Mouse (Mus musculus) neutrophil, adult 59 days (primary cell): ENCODE measurements around the gene Npdc1. TPM values are rescaled to one million over a fixed set of nuclear protein-coding genes. Genes with fewer than 3 reads are reported as not detected.

Experiments
- total RNA-seq, 2 experiments: library from RNA; stranded (reverse); gene quantifications; 1 replicate in 1 of 2; 2 replicates in 1 of 2; pipeline ENCODE4 v1.2.4; 2023

Gene Npdc1
- not detected for total RNA-seq

DNA sequence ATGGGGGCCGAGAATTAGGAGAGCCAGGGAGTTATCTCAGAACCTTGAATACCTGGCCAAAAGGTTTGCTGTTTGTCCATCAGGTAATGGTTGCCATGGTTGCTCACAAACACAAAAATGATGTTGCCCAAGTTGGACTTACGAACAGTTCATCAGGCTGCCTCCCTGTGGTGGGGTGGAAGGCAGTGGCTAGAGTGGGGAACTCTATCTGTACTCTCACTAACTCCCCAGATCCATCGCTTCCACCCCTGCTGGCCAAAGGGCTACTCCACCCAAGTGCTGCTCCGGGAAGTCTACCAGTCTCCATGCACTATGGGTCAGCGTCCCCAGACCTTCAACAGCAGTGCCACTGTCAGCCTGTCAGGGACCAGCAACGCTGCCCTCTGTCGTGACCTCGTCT lies at the start of gene Npdc1:
TSS of gene Npdc1 (plus strand) at position 301 of the 400 bp plus-strand sequence.

DNA sequence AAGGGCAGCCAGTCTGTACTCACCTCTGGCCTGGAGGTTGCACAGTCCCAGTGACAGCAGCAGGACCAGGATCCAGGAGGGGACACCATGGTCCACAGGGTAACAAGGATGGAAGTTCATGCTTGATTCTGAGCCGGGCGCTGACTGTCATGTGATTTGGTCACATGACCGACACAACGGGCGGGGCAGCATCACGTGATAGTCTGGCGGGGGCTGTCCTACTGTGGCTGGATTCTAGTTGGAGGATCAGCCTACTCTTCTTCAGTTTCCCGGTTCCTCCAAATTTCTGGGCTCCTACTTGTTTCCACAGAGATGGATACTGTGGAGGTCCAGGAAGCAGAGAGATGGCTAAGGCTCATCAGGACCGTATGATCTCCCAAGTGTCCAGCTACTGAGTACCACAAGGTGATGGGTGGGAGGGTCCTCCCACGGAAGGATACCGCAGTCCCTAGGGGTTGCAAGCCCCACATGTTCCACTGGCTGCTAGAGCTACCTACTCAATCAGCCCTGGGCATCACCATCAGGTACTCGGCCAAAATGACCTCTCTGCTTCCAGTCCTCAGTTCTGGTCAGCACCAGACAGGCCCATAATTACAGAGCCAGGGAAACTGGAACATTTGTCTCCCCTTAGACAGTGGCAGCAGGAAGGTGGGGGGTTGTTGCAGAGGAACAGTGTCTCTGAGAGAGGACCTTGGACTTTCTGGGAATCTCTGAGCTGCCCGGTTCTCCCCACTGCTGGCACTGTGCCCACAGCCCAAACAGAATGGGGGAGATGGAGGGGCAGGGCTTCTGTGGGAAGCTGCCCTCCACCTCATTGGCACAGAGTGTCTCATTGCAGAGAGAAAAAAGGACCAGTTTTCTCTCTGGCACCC lies 42.7 kb upstream of the Npdc1 start, which contains the start of gene Dpp7:
TSS of gene Dpp7 (minus strand) at position 152 of the 872 bp plus-strand sequence.

GRCm38 (mm10) chr2:25365091-25365761 lies 33.9 kb upstream of the Npdc1 start, which contains the start of gene Uap1l1:
Gene Uap1l1 (minus strand): TSS chr2:25365682.

DNA sequence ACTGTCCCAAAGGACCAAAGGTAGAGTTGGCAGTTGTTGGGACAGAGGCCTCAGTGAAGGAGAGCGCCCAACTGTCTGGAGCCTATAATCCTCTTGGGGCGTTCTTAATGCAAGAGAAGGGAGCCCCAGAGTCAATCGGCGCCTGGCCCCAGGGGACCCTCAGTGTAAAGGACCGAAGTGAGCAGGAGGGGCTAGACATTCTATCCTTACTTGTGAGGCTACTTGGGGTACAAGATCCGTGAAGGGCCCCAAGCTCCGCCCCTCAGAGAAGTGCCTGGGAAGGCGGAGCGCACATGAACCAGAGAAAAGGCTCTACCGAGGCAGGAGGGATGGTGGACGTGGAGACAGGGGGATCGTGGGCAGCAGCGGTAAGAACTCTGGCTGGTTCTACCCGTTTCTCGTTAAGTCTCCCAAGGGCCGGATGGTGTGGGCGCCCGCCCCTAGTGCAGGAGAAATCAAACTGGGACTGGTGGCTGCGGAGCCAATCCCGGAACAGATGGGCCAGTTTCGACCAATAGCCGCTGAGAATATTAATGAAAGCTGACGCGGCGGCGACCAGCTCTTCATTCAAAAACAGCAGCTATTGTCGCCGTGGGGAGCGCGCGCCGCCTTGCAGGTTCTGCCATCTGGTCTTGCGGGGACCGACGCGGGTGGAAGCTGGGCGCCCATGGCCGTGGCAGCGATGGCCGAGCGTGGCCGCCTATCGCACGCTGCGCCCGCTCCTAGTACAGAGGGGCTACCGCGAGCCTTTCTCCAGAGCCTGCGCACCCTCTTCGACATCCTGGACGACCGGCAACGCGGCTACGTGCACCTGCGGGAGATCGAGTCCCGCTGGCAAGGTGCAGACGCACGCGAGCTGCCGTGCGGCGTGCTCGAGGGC lies 27.1 kb upstream of the Npdc1 start, which contains the start of gene Sapcd2:
TSS of gene Sapcd2 (plus strand) at position 558 of the 880 bp plus-strand sequence.

GRCm38 (mm10) chr2:25395721-25396596 lies 3.2 kb upstream of the Npdc1 start, which contains the start of gene Entpd2:
Gene Entpd2 (plus strand): TSS chr2:25395874.

GRCm38 (mm10) chr2:25422587-25423410 lies 23.6 kb downstream of the Npdc1 start, which contains the start of gene Fut7:
Gene Fut7 (plus strand): TSS chr2:25423267.

GRCm38 (mm10) chr2:25428442-25429236 lies 29.5 kb downstream of the Npdc1 start, which contains the start of gene Abca2:
Gene Abca2 (plus strand): TSS chr2:25428703.

DNA sequence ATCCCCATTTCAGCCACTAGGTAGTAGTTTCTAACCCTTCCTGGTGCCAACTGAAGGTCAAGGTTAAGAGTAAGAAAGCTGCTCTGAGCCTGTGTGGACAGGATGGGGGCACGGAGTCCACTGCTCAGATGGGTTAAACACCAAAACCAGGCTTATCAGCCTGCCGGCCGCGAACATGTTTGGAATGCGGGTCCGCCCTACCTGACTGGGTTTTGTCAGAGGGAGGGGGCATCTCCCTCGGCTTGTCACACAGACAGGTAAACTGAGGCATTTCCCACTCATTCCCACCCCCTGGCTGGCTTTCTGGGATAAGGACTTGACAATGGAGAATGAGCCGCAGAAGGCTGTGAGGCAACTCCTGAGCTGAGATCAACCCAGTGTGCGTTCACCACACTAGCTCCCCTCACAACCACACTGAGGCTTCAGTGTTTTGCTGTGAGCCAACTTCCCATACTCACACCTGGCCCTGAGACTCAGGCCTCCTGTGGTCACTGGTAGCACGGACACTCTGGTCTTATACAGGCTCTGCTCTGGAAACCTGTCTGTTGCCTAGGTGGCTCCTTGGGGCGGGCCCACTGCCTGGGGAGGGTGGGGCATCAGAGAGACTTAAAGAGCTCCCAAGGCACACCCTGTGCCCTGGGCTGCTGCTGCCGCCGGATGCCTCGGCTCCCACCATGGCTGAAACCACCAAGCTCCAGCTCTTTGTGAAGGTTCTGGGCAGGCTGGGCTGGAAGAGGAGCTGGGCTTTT lies 57.2 kb downstream of the Npdc1 start, which contains the start of gene Clic3:
TSS of gene Clic3 (plus strand) at position 634 of the 749 bp plus-strand sequence.

Other genes starting within 250 kb of the Npdc1 start
- under 1 TPM; 0.57 to 0.73 TPM for gene Nrarp, start 218.6 kb upstream of the Npdc1 start, total RNA-seq
- 10 to 100 TPM; 39.0 to 42.5 TPM for gene Tor4a, start 202.5 kb upstream of the Npdc1 start, total RNA-seq
- gene Nelfb, start 187.9 kb upstream of the Npdc1 start, total RNA-seq: 10 to 100 TPM; 46.2 to 55.8 TPM
- gene Stpg3, start 184.7 kb upstream of the Npdc1 start, total RNA-seq: under 1 TPM; 0.29 to 0.40 TPM
- gene Fam166a, start 180.6 kb upstream of the Npdc1 start, total RNA-seq: not detected
- gene Tubb4b, start 174.6 kb upstream of the Npdc1 start, total RNA-seq: 100 to 1,000 TPM; 254 to 279 TPM
- not detected for gene Slc34a3, start 165.0 kb upstream of the Npdc1 start, total RNA-seq
- gene Rnf224, start 162.6 kb upstream of the Npdc1 start, total RNA-seq: not detected
- gene Rnf208, start 157.1 kb upstream of the Npdc1 start, total RNA-seq: under 1 TPM in 1 of 2 experiments, not detected in 1; 0.29 TPM
- gene Cysrt1, start 156.9 kb upstream of the Npdc1 start, total RNA-seq: not detected
- 1 to 10 TPM in 1 of 2 experiments, under 1 TPM in 1; 0.53 to 3.2 TPM for gene AL732309.1, start 152.5 kb upstream of the Npdc1 start, total RNA-seq
- gene Tmem203, start 143.9 kb upstream of the Npdc1 start, total RNA-seq: 10 to 100 TPM; 17.8 to 19.1 TPM
- gene Tprn, start 136.7 kb upstream of the Npdc1 start, total RNA-seq: 10 to 100 TPM; 12.7 to 14.6 TPM
- gene Ssna1, start 126.9 kb upstream of the Npdc1 start, total RNA-seq: 10 to 100 TPM; 60.4 to 61.5 TPM
- gene Anapc2, start 126.9 kb upstream of the Npdc1 start, total RNA-seq: 10 to 100 TPM; 79.1 to 82.3 TPM
- not detected for gene Tmem210, start 111.2 kb upstream of the Npdc1 start, total RNA-seq
- not detected for gene Lrrc26, start 109.4 kb upstream of the Npdc1 start, total RNA-seq
- not detected for gene Grin1, start 80.2 kb upstream of the Npdc1 start, total RNA-seq
- gene Man1b1, start 67.0 kb upstream of the Npdc1 start, total RNA-seq: 10 to 100 TPM; 39.8 to 46.7 TPM
- gene Dpp7, start 43.0 kb upstream of the Npdc1 start, total RNA-seq: 10 to 100 TPM; 11.1 to 21.8 TPM
- gene Uap1l1, start 33.7 kb upstream of the Npdc1 start, total RNA-seq: 10 to 100 TPM; 30.5 to 36.8 TPM
- gene Sapcd2, start 27.0 kb upstream of the Npdc1 start, total RNA-seq: 10 to 100 TPM in 1 of 2 experiments, 1 to 10 TPM in 1; 9.1 to 11.3 TPM
- gene Entpd2, start 3.5 kb upstream of the Npdc1 start, total RNA-seq: not detected
- 10 to 100 TPM; 16.2 to 20.1 TPM for gene Fut7, start 23.9 kb downstream of the Npdc1 start, total RNA-seq
- 10 to 100 TPM; 17.7 to 22.9 TPM for gene Abca2, start 29.4 kb downstream of the Npdc1 start, total RNA-seq
- gene Clic3, start 57.5 kb downstream of the Npdc1 start, total RNA-seq: not detected
- 10 to 100 TPM; 44.7 to 53.4 TPM for gene Paxx, start 61.7 kb downstream of the Npdc1 start, total RNA-seq
- not detected for gene Ptgds, start 70.7 kb downstream of the Npdc1 start, total RNA-seq
- not detected for gene Lcn12, start 94.6 kb downstream of the Npdc1 start, total RNA-seq
- gene Fbxw5, start 101.4 kb downstream of the Npdc1 start, total RNA-seq: 10 to 100 TPM; 26.8 to 28.7 TPM
- under 1 TPM; 0.44 to 0.64 TPM for gene C8g, start 102.4 kb downstream of the Npdc1 start, total RNA-seq
- gene Traf2, start 147.6 kb downstream of the Npdc1 start, total RNA-seq: 10 to 100 TPM; 21.6 to 24.3 TPM
- 10 to 100 TPM; 87.5 to 92.7 TPM for gene Edf1, start 158.5 kb downstream of the Npdc1 start, total RNA-seq
- under 1 TPM; 0.42 to 0.62 TPM for gene Mamdc4, start 175.5 kb downstream of the Npdc1 start, total RNA-seq
- 1 to 10 TPM; 4.7 to 5.8 TPM for gene Phpt1, start 175.9 kb downstream of the Npdc1 start, total RNA-seq
- not detected for gene Ajm1, start 182.4 kb downstream of the Npdc1 start, total RNA-seq
- 10 to 100 TPM; 28.3 to 46.4 TPM for gene Rabl6, start 209.2 kb downstream of the Npdc1 start, total RNA-seq
- not detected for gene Ccdc183, start 218.3 kb downstream of the Npdc1 start, total RNA-seq
- gene Tmem141, start 222.7 kb downstream of the Npdc1 start, total RNA-seq: 1 to 10 TPM; 3.5 to 4.4 TPM
- 1 to 10 TPM; 1.8 to 2.7 TPM for gene Fcna, start 228.7 kb downstream of the Npdc1 start, total RNA-seq